Mouse (Mus musculus): ENCODE results near the gene Tppp3. TPM values are rescaled to one million over a fixed set of nuclear protein-coding genes. Genes with fewer than 3 reads are reported as not detected.

Gene Tppp3
- total RNA-seq (2021) = 10 to 100 TPM; 44.4 to 46.1 TPM

- DNase-seq = peak; percentile 98
Measured at GRCm38 (mm10) chr8:105471314-105472015, at the start of gene Tppp3. Gene Tppp3 (minus strand): TSS chr8:105471526.

DNA sequence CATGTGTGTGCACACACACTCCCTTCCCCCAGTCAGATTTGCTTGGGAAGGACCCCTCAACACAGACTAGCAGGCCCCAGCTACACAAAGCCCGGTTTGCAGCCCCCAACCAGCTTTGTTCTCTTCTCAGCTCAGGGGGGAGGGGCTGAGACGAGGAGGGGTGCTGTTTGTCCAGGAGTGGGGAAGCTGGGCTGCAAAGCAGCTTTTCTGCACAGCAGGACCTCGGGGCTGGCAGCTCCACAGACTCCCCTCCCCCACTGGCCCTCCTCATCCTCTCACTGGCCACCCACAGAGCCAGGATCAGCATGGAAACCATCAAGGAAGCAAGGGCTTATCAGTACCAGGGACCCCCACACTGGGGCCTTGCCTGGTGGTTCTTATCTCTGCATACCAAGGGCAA lies 49.7 kb upstream of the Tppp3 start:
- DNase-seq = no peak

GRCm38 (mm10) chr8:105520521-105520920 lies 49.2 kb upstream of the Tppp3 start:
- no peak for DNase-seq

GRCm38 (mm10) chr8:105519591-105519990 lies 48.3 kb upstream of the Tppp3 start:
- DNase-seq = no peak

DNA sequence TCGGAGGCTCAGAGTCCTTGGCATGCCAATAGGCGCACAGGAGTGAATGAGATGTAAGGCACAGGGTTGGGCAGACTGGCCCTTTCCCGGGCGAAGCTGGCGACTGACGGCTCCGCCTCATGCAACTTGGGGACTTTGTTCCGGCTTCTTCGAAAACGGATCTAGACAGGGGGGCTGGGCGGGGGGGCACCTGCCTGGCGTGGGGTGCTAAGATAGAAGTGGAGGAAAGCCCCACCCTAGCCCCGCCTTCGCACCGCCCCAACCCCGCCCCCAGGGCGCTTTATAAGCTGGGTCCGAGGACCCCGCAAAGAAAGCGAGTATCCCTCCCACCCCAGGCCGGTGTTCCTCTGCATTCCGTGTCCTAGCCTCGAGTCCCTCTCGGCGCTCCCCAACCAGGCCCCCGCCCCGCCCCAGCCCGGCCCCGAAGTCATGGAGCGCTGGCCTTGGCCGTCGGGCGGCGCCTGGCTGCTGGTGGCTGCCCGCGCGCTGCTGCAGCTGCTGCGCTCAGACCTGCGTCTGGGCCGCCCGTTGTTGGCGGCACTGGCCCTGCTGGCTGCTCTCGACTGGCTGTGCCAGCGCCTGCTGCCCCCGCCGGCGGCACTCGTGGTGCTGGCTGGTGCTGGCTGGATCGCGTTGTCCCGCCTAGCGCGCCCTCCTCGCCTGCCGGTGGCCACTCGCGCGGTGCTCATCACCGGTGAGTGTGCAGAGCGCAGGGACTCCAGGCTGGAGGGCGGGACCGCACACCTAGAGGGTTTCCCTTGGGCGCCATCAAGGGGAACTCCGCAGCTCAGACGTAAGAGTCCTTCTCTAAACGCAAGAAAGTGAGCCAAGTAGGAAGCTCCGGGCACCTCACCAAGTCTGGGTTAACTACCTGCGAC lies 47.3 kb upstream of the Tppp3 start, which contains the start of gene Hsd11b2:
TSS of gene Hsd11b2 (plus strand) at position 320 of the 878 bp plus-strand sequence.
- peak; percentile 43 for DNase-seq

DNA sequence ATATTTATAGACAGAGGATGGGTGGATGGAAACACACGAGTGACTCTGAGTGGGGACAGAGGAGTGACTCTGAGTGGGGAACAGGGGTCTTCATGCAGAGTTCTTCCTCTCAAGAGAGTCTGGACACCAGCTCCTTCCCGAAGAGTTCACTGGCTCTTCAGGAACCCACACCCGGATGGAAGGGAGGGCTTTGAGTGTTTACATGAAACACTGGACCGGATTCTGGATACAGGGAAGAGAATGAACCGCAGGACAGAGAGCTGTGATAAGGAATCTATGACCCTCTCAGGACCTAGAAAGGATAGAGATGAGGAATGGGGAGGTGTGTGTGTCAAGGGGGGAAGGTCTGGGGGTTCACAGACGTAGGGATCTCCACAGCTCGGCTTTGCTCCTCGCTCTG lies 46.0 kb upstream of the Tppp3 start:
- DNase-seq = no peak

- peak; percentile 84 for DNase-seq
Measured at GRCm38 (mm10) chr8:105516018-105516645, 44.8 kb upstream of the Tppp3 start.

GRCm38 (mm10) chr8:105514656-105515055 lies 43.3 kb upstream of the Tppp3 start:
- peak; percentile 54 for DNase-seq

DNA sequence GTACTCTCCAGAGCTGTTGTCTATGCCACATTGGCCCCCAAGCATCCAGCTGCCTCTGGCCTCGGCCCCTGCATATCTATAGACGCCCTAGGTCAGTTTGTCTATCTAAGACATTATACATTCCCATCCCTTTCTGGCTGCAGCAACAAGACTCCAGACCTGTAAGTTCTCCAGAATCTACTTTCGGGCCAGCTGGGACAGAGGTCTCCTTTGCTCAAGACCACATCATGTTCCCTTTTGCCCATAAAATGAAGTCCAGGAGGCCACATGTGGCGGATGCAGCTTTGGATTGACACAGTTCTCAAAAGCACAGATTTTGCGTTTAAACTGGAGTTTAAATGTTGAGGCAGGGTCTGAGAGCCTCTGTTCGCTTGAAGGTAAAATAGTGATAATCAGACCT lies 42.9 kb upstream of the Tppp3 start:
- no peak for DNase-seq

GRCm38 (mm10) chr8:105509997-105510735 lies 38.8 kb upstream of the Tppp3 start:
- no peak for DNase-seq

DNA sequence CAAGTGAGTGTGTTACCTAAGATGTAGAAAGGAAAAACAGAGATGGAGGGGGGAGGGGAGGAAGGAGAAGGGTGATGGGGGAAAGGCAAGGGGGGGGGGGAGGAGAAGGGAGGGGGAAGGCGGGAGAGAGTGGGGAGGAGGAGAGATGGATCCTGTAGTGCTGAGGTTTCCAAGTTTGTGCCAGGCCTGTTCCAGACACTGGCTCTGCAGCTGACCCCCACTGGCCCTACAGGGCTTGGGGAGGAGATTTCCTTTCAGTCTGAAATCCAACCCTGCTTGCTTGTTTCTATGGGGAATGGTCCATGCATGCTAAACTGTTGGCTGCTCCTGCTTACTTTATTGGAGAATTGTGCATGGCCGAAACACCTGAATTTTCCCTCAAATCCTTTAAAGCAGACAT lies 37.4 kb upstream of the Tppp3 start:
- no peak for DNase-seq

DNA sequence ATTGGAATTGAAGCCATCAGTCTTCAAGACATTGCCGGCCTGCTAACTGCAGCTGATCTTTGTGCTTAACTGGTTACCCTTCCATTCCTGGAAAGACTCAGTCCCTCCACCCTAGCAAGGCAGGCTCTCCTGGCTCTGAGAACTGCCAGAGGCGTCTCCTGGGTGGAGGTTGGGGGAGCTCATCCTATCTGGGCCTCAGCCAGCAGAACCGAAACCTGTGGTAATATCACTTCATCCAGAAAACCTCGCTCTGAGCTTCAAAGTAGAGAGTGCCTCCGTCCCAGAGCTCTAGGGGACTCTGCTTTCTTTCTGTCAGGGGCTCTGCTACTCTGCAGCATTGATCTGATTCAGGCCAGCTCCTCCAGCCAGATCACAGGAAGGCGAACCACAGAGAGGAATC lies 35.7 kb upstream of the Tppp3 start:
- no peak for DNase-seq

GRCm38 (mm10) chr8:105504617-105505016 lies 33.3 kb upstream of the Tppp3 start:
- DNase-seq = no peak

- DNase-seq = no peak
Measured at GRCm38 (mm10) chr8:105499787-105500186, 28.5 kb upstream of the Tppp3 start.

GRCm38 (mm10) chr8:105496439-105497180 lies 25.3 kb upstream of the Tppp3 start, which contains the start of gene Zdhhc1:
Gene Zdhhc1 (minus strand): TSS chr8:105496902.
- peak; percentile 93 for DNase-seq

DNA sequence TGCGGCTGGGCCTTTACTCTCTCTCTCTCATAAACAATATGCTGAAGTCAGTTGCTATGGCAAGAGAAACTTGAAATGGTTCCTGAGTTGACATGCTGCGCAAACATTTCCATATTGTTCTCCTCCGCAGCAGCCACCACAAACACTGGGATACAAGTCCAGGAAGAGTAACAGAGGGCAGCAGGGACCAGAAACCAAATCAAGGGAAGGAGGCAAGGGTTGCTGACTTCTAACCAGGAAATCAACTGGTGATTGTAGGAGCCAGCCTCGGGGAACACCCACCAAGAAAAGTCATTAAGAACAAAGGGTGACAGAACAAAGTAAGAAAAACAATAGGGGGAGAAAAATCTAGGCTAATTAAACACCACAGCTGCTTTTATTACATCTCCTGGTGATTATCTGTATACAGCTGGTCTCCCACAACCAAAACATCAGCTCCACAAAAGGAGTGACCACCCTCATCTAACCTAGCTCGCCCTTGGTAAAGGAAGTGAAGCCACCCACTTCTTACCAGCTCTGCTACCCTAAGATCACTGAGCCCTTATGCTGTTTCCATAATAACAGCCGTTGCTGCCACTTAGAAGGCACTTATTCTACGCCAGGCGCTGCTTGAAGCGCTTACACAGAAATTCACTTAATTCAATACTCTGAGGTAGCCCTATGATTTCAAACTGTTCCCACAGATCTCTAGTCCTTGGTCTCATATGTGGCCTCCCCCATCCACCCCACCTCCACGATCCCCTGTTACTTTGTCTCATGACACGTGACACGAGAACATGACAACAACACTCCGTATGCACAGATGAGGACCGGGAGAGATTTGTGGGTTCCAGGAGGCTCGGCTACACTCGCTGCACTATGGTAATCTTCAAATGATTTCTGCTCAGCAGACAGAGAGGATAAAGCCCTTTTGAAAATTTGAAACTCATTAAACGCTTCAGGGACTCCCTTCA lies 24.3 kb upstream of the Tppp3 start:
- no peak for DNase-seq

- DNase-seq = no peak
Measured at GRCm38 (mm10) chr8:105494566-105494965, 23.2 kb upstream of the Tppp3 start.

GRCm38 (mm10) chr8:105493495-105493894 lies 22.2 kb upstream of the Tppp3 start:
- DNase-seq = no peak

DNA sequence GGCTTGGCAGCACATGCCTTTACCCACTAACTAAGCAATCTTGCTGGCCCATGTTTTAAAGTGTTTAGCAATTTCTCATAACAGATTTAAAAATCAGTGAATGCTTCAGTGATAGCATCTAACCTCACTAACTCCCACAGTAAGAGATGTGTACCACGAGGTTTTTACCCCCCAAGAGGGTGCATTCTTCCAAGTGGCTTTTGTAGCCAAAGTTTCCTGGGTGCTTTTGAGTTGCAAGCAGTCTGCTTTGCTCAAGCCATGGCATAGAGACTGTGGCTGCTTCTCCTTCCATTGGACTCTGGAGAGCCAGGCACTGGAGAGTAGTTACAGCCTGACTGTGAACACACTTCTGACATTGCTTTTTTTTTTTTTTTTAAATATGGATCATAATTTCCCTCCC lies 18.0 kb upstream of the Tppp3 start:
- DNase-seq = no peak

- no peak for DNase-seq
Measured at GRCm38 (mm10) chr8:105488082-105488481, 16.8 kb upstream of the Tppp3 start.

All from heart, postnatal 4 days (tissue).